Mouse (Mus musculus) cerebellum, adult 8-10 months (tissue): ENCODE measurements around the gene Nkx2-5.

Source experiments
- DNase-seq: peaks from one replicate; pipeline ENCODE4 v3.0.0; 2022

Nkx2-5 gene

DNA sequence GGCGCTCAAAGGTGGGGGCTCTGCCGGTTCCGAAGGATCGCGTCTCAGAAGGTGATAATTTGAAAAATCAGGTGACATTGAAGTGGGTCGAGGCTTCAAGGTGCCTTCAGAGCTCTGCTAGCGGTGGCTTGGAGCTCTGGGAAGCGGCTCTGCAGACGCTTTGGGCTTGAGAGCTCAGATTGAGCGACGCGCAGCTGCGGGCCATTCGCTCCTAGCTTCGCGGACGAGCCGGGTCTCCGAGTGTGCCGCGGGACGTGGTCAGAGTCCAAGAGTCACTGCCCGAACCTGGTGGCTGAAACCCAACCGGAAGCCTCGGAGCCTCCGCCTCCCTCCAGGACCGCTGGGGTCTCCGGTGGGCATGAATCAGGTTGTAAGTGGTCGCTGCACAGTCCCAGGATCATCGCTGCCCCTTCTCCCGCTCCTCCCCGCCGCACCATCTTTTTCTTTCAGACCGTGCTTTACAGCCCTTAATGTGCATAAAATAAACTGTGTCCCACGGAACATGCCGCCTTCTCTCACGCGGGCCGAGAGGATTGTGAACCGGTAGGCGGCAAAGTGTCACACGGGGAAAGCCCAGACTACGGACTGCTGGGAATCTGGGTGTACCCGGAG lies 5.0 kb upstream of the Nkx2-5 start:
- no peak for DNase-seq

DNA sequence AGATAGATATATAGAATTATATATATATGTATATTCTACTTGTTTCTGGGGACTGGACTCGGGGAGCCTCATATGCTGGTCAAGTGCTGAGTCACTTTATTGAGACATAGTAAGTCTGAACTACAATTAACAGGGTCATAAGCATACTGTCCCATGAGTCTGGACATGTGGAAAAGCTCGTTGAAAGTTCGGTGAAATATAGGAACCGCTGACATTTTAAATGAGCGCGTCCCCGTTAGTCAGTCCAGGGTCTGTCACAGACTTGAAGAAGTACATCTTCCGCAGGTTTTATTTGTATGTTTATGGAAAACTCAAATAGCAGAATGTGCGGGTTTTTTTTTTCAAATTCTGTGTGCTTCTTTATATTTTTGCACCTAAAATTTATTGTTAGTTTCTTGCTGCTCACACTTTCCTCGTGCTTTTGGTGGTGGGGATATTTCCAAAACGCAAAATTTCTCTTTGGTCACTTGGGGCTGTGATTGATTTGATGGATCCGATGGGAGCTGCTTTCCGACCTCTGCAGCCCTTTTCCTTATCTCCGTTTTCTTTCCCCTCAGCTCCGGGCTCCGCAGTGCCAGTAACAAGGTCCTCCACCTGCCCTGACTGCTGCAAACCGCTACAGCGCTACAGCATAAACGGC lies 4.4 kb upstream of the Nkx2-5 start:
- DNase-seq = no peak

- no peak for DNase-seq
Observed at GRCm38 (mm10) chr17:26848236-26848635, 3.4 kb upstream of the Nkx2-5 start.

- no peak for DNase-seq
Observed at GRCm38 (mm10) chr17:26847801-26848200, 3.0 kb upstream of the Nkx2-5 start.

DNA sequence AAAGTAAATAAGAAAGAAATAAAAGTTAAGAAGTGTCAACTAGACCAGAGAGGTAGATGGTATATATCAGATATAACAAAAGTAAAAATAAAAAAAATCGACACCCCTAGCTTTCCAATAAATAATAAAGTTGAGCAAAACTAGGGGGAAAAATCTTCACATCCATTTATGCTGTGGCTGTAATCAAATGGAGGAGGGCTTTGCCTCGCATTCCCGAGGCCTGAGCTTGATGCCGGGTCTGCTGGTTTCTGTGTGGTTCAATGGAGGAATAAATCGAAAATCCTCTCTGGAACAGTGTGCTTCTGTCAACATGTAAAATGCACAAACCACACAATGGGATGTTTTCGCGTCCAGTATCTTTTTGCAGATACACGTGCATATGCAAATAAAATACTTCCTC lies 1.6 kb upstream of the Nkx2-5 start:
- no peak for DNase-seq

DNA sequence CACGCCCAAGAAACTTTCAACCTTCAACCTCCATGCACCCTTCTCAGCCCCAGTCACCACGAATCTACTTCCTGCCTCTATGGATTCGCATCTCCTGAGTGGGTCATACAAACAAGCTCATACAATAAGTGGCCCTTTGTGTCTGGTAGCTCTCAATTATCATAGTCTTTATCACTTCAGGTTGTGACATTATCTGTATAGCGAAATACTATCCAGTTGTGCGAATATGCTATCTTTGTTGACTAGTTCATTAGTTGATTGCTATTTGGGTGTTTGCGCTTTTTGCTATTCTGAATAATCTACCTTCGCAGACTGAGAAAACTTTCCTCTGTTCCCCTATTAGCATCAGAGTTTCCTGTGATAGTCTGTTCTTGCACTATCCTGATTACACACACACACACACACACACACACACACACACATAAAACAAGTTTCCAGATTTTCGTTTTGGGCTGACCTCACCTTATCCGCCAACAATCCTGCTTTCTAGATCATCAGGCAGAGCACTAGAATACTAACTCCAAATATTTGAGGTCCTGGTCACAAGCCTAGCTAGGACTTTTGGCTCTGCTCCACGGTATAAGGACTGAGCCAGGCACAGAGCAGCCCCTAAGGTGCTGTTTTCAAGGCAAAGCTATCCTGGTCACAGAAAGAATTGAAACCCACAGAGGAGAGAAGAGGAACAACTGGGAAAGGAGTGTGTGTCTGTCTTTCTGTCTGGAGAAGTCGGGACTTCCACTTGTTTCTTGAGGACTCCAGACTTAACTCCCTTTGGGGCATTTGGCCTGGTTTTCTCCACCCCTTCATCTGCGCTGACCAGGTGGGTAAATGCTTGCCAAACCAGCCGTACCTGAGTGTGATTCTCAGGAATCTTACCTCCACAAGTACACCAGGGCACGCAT lies 591 bp upstream of the Nkx2-5 start:
- no peak for DNase-seq

GRCm38 (mm10) chr17:26844371-26844851 lies 398 bp downstream of the Nkx2-5 start:
- no peak for DNase-seq

DNA sequence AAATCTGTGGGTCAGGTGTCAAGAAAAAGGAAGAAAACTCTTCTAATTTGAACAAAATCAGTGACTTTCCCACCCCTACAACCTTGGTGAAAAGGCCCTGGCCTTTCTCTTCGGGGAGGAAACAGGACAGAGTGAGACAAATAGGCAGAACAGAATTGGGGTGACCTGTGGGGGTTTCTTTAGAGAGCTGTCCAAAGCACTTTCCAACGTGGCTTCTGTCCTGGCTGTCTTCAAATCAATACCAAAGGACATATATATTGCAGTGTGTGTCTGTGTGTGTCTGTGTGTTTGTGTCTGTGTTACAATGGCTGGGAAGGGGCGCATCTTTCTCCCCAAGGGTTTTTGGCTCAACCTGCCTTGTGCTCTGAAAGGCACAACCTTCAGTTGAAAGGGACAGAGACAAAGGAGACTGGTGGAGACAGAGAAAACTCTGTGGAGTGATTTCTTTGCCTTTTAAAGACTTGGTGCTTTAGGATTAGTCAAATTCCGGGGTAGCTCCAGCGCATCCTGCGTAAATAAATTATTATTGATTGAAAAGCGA lies 1.0 kb downstream of the Nkx2-5 start:
- no peak for DNase-seq

GRCm38 (mm10) chr17:26843229-26843567 lies 1.6 kb downstream of the Nkx2-5 start:
- DNase-seq = no peak

GRCm38 (mm10) chr17:26842431-26843228 lies 2.2 kb downstream of the Nkx2-5 start:
- DNase-seq = no peak

DNA sequence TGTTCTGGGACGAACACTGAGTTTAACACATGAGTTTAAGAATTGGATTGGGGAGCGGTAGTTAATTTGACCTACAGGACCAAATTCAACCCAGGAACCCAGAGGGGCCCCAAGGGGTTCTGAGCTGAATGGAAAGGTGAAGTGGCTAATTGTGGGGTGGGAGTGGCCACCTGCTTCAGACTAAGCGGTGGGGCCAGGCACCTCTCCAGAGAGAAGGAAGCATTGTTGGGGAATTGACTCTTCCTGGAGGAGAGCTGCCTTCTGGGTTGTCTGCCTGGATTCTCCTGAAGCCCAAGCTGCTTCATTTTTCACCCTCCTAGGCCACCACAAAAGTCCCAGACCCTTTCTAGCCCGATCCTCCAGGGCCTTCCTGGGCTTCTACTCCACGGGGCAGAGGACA lies 2.8 kb downstream of the Nkx2-5 start:
- no peak for DNase-seq

DNA sequence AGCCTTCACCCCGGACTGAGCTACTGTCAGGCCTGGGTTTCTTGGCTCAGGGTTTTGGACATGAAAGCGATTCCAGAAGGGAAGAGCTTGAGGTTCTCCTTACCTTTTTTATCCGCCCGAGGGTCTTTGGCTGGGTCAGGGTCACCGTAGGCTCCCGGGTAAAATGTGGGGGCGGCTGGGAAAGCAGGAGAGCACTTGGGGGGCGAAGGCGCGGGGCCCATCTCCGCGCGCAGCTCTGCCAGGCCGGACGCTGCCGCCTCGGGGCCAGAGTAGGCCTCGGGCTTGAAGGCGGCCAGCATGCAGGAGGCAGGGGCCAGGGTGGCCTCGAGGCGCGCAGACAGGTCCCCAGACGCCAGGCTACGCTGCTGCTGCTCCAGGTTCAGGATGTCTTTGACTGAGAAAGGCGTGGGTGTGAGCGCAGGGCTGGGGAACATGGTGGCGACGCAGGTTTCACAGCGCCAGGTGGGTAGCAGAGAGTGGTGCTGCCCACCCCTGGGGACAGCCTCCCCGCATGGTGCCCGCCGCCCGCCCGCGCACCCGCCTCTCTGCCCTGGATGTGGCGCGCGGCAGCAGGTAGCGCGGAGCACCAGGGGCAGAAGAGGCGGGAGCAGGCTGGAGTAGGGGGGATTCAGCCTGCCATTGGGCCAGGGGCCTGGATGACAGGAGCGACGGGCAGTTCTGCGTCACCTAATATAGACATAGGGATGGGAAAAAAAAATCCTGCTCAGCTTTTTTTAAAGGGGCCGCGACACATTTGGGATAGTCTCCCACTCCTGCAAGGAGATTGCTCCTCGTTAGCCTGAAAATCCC lies 3.7 kb downstream of the Nkx2-5 start:
- no peak for DNase-seq

- DNase-seq = no peak
Observed at GRCm38 (mm10) chr17:26840439-26840780, 4.4 kb downstream of the Nkx2-5 start.

DNA sequence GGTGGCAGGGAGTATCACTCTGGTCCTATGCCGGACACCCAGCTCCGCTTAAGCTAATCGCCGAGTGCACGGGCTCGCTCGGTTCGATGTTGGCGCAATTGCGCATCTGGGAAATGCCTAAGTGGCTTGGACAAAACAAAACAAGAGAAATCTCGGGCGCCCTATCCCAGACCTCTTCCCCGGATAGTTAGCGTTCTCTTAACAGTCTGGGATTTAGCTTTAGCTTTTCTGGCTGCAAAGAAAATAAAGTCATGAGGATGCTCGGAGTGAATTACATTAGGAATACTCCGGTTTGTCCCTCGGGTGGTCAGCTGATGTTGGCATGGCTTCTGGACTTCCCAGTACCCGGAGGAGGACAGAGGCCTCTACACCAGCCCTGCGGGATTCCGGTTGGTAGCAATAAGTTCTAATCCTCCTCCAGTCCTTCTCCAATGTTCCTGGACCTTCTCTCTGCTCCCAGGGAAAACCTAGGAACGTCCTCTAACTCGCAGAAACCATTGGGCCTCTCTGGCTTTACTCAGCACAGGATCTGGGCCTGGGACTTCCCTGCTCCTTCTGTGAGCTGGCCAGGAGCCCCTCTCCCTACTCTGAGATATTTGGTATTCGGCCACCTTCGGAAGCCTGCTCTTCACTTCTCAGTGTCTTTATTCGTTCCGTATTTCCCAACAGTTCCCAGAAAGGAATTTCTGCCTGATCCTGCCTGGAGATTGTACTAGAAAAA lies 4.9 kb downstream of the Nkx2-5 start:
- no peak for DNase-seq

- DNase-seq = no peak
Observed at GRCm38 (mm10) chr17:26838911-26839717, 5.7 kb downstream of the Nkx2-5 start.

GRCm38 (mm10) chr17:26838191-26838910 lies 6.5 kb downstream of the Nkx2-5 start:
- no peak for DNase-seq

DNA sequence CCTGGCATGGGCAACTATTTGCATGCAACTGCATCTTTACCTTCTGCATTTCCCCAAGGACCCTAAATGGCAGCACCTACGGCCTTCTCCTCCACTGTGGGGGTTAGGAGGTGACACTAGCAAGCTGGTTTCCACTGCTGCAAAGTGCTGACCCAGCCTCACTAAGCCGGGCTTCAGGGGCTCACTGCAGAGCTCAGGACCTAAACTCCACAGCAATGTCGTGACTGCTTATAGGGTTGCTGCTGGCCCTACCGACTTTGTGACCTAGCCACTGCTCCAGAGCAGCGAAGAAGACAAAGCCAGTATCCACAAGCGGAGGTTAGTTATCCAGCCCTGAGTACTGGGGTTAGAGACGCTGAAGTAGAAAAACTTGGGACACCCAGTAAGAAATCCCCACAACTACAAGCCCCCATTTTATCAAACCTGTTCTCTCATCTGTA lies 7.2 kb downstream of the Nkx2-5 start:
- DNase-seq = no peak

- DNase-seq = no peak
Observed at GRCm38 (mm10) chr17:26836786-26837545, 7.8 kb downstream of the Nkx2-5 start.

DNA sequence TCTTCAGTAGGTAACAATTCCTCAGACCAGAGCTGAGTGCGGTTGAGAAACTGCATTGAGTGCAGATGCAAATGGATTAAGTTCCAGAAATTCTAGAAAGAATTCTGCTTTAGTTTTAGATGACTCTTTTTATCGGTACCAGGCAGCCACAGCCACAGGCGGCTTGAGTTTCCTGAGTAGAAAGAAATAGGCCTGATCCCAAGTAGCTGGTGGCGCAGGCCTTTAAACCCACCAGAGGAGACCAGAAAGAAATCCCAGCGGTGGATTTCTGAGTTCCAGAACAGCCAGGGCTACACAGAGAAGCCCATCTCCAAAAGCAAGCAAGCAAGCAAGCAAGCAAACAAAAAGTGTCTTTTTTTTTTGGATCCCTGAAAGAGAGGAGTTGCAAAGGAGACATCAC lies 8.4 kb downstream of the Nkx2-5 start:
- no peak for DNase-seq
